Mouse (Mus musculus): Measurements from ENCODE around the gene Uqcrc1.

The Uqcrc1 gene

DNA sequence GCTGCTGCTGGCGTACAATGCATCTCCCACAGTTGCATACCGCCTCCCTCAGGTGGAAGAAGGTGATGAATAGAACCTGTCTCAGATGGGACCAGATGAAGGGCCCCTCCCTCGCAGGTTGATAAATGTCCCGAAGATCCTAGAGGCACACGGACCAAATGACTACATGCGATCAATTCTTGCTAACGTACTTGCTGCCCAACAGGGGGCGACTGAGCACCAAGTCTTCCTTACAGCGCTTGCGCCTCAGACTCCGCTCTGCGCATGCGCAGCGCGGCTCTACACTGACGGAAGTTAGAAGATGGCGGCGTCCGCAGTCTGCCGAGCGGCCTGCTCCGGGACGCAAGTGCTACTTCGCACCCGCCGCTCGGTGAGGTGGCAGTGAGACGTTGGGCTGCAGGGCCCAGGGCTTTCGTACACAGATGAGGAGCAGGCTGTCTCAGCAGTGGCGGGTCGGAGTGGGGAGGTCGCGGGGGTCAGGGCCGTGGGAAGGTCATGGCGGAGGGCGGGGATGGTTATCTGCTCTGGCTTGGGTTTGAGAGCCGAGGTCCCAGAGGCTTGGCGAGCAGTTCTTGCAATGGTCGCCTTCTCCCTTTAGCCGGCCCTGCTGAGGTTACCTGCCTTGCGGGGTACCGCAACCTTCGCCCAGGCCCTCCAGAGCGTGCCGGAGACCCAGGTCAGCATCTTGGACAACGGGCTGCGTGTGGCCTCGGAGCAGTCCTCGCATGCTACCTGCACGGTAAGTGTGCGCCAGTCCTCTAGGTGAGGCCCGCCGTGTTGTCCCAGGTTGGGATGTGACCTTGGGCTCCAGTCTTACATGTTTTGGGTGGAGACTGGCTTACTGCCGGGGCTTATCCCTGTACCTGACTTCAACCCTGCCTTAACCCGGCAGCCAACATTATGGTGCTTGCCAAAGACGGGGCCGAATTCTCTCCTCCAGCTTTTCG, at the start of gene Uqcrc1:
Uqcrc1 (plus strand) TSS at position 216 of the 947 bp plus-strand sequence.
- DNase-seq (ENCODE audit: low spot score) = peak; percentile 92

GRCm38 (mm10) chr9:108912308-108912707, 24.1 kb upstream of the Uqcrc1 start:
- DNase-seq (ENCODE audit: low spot score) = no peak

- DNase-seq (ENCODE audit: low spot score) = no peak
These were observed 23.3 kb upstream of the Uqcrc1 start for GRCm38 (mm10) chr9:108913161-108913560.

- no peak for DNase-seq (ENCODE audit: low spot score)
These were observed 22.8 kb upstream of the Uqcrc1 start for GRCm38 (mm10) chr9:108913621-108914020.

DNA sequence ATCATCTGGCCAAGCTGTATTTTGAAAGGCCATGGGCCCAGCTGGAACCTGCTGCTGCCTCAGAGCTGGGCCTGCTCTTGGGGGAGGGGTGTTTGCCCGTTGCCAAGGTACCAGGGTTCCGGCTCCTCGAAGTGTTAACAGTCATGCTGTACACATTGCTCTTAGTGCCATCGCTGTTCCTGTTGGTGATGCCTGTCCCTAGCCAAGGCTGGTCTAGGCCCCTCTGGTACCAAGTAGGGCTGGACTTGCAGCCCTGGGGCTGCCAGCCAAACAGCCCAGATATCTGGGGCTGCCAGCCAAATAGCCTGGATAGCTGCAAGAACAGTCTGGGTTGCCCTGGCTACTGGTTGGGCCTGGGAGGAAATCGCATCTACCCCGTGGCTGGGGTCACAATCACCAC, 21.9 kb upstream of the Uqcrc1 start, which contains the start of gene Tmem89:
Tmem89 (plus strand) TSS at position 129 of the 400 bp plus-strand sequence.
- no peak for DNase-seq (ENCODE audit: low spot score)

DNA sequence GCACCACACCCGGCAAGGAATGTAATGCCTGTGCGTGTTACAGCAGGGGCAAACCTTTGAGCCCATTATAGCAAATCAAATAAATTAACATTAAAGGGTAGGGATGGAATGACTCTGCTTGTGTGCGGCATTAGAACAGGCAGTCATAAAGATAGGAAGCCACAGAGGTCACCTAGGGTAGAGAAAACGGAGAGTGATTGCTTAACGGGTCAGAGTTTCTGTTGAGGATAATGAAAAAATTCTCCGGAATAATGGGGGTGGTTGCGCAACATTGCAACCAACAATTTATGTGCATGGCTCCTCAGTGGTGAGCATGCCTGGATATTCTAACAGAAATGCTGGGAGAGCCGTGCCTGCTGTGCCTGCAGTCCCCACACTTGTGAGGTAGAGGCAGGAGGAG, 10.5 kb upstream of the Uqcrc1 start:
- DNase-seq (ENCODE audit: low spot score) = no peak

DNA sequence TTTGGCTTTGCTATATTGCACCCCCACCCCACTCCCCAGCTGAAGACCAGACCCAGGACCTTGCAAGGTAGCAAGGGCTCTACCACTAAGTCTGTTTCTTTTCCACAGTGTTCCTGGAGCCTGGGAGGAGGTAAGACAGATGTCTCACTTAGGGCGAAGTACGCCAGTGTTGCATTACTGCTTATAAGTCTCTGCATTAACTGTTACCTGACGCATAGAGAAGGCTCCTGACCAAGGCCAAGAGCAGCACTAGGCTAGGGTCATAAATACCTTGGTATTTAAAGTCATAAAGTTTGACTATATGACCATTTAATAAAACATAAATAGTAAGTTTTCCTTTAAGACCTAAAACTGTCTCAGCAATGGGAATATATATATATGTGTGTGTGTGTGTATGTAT, 8.0 kb upstream of the Uqcrc1 start:
- no peak for DNase-seq (ENCODE audit: low spot score)

DNA sequence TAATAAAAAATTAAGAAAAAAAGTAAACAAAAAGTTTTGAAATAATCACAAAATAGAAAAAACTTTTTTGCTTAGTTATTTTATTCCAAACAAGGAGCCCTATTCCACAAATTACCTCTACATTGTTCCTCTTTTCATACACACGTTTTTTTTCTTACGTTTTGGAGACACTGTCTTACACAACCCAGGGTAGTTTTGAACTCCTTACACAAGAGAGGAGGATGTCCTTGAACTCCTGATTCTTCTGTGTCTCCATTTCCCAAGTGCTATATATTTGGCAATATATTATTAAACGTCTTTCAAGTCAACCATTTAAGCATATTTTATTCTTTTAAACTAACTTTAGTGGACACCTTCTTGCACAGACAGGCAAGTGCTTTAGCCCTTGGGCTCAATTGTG, 442 bp upstream of the Uqcrc1 start:
- DNase-seq (ENCODE audit: low spot score) = no peak

GRCm38 (mm10) chr9:108945111-108945510, 8.7 kb downstream of the Uqcrc1 start:
- no peak for DNase-seq (ENCODE audit: low spot score)

- DNase-seq (ENCODE audit: low spot score) = no peak
These were observed 9.2 kb downstream of the Uqcrc1 start for GRCm38 (mm10) chr9:108945608-108946007.

DNA sequence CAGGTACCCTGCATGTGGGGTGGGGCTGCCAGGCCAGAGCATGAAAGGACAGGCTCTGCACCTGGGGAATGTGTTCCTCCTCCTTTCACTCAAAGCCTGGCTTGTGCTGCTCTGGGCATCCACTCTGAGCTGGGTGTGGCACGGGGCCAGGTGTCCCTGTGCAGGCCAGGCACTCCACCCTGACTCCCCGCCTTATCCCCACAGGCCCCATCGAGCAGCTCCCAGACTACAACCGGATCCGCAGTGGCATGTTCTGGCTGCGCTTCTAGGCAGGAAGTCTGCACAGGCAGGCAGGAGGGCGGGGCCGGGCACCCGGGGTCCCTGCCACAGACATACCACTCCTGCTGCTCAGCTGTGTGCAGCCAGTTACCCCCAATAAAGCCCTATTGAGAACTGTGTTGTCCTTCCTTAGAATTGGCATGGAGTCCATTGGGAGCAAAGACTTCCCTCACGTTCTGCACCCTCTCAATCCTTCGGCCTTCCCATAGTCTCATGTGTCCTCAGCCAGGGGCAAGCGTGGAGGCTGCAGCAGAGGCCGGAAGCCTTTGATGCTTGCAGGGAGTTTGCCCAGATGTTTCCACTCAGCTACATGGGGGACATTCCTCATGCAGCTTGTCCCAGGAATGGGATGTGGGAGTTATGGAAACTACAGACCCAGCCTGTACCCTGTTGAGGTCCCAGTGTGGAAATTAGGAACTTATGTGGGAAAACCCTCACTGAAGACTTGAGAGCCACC, 13.0 kb downstream of the Uqcrc1 start:
- peak; percentile 21 for DNase-seq (ENCODE audit: low spot score)

DNA sequence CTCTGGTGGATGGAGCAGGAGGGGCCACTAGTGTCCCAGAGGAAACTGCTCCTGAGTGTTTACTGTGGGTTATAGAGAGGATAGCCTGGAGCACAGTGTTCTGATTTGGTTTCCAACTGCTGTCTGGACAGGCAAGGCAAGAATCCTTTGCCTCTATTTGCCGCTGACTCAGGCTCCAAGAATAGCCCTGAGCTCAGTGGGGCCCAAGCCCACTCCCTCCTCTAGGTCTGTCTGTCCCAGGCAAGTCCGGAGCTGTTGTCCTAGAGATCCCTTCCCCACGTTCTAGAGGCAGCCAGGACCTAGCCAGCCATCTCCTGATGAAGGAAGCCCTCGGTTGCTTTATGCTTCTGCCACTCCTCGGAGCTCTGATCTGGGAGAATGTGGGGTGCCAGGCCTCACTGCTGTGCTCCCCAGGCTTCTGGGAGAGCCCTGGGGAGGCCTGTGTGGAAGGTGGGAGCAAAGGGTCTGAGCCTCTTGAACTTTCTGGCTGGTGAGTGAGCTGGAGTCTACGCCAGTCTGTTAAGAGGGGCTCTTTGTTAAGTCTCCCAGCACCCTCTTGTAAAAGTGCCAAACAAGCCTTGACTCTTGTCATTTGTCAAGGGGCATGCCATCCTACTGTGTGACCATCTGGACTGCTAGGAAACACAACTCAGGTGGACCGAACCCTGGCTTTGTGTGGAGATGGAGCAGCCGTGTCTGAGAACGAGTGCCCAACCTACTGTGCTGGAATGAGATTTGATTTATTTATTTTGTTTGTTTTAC, 13.7 kb downstream of the Uqcrc1 start:
- DNase-seq (ENCODE audit: low spot score) = no peak

GRCm38 (mm10) chr9:108953081-108953636, 16.7 kb downstream of the Uqcrc1 start, which contains the start of gene Col7a1:
TSS of gene Col7a1 (plus strand) at chr9:108953586.
- DNase-seq (ENCODE audit: low spot score) = no peak

DNA sequence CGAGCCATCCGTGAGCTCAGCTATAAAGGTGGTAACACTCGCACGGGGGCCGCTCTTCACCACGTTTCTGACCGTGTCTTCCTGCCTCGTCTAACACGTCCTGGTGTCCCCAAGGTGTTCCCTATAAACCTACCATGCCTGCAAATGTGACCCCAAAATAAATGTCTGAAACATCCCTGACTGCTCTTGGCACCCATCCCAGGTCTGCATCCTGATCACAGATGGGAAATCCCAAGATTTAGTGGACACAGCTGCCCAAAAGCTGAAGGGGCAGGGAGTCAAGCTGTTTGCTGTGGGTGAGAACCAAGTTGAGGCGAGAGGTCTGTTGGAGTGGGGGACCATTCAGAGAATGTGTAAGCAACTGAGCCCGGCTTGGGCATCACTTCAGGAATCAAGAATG, 18.8 kb downstream of the Uqcrc1 start:
- no peak for DNase-seq (ENCODE audit: low spot score)

- DNase-seq (ENCODE audit: low spot score) = no peak
These were observed 19.4 kb downstream of the Uqcrc1 start for GRCm38 (mm10) chr9:108955846-108956245.

DNA sequence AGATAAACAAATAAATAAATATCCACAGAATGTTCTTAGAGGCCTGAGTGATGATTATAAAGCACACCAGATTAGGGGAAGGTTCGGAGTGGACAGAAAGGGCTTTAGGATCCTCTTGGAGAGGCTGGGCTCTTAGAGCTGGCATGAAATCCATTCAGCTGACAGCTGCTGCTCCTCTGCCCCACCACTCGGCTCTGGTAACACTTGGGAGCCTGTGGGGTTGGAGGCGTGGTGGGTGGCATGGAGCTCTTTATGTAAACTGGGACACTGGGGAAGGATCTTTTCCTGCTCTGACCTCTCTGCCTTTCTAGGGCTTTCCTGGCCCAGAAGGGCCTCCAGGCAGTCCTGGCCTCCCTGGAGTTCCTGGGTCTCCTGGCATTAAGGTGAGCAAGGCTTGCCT, 27.1 kb downstream of the Uqcrc1 start:
- no peak for DNase-seq (ENCODE audit: low spot score)

- no peak for DNase-seq (ENCODE audit: low spot score)
These were observed 27.9 kb downstream of the Uqcrc1 start for GRCm38 (mm10) chr9:108964338-108964737.

- no peak for DNase-seq (ENCODE audit: low spot score)
These were observed 34.2 kb downstream of the Uqcrc1 start for GRCm38 (mm10) chr9:108970623-108971022.

DNA sequence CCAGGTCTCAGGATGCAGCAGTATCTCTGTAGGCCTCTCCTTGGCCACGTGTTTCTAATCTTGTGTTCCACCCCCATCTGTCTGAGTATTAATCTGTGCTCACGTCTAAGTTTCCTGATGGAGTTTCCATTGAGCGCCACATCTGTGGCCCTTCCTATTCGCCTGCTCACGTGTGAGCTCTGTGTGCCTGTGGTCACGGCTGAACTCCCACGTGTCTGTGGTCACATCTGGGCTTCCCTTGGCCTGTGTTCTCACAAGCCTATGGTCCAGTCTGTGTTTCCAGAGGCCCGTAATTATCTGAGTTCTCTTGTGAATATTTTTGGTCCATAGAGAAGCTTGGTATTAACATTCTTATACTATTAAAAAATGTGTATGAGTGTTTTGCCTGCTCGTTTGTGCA, 40.0 kb downstream of the Uqcrc1 start:
- DNase-seq (ENCODE audit: low spot score) = no peak

- no peak for DNase-seq (ENCODE audit: low spot score)
These were observed 41.5 kb downstream of the Uqcrc1 start for GRCm38 (mm10) chr9:108977966-108978365.

DNA sequence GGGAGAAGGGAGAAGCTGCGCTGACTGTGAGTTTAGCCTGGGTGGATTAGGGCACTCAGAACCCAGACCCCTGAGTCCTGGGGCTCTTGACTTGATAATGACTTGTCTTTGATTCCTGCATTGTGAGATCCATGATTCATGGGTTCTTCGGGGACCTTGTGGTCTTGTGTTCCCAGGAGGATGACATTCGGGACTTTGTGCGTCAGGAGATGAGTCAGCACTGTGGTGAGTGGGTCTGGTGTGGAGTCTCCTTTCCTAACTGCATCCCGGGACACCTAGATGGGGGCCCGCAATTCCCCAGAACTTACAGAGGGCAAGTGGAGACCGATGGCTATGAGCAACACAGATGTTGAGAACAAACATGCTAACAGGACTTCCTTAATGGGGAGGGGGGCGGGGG, 46.1 kb downstream of the Uqcrc1 start:
- no peak for DNase-seq (ENCODE audit: low spot score)

DNA sequence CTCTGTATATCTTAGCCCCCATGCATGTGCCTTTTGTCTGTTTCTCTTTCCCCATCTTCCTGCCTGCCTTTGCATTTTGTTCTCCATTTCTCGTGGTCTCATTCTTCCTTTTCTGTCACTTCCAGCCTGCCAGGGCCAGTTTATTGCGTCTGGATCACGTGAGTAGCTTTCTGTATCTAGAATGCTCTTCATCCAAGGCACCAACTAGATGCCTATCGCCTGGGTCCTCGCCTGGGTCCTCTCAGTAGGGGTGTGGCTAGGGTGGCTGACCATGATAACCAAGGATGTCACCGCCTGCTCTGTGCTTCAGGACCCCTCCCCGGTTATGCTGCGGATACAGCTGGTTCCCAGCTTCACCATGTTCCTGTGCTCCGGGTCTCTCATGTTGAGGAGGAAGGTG, 46.8 kb downstream of the Uqcrc1 start:
- DNase-seq (ENCODE audit: low spot score) = no peak

All from ovary, postnatal 14 days (tissue).